Mouse (Mus musculus) mesoderm, embryonic 11.5 days (tissue): ENCODE data around the gene Ephx1.
"Not testable (repeated sequence)": the region's sequence is repeated elsewhere in the genome, so short reads cannot be mapped to it uniquely, and the experiment has no call there.

Experiments
- DNase-seq: peaks from one replicate; pipeline ENCODE4 v3.0.0-alpha.2; 2012; ENCODE audit warnings: low read depth, low spot score

Gene Ephx1

DNA sequence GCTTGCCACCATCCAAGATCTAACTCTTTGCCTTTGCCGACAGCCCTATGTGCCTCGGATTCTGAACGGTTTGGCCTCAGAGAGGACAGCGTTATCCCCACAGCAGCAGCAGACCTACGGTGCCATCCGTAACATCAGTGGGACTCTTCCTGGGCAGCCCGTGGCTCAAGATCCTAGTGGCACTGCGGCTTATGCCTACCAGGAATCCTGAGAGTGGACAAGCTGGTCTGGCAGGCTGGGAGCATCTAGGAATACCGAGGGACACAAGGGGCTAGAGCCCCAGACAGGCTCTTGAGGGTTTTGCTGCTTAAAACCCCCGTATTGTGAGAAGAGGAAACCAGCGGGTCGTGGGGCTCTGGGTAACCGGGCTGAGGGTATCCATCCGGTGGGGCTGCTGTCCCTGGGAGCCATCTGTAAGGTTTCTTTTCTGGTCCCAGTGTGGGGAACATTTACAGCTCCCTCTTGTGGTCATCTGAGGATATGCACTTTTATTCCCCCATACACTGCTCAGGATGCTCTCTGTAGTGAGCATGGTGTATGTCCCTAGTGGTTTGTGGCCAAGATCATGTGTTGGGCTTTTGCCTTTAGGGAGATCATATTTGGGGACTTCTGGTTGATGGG lies 46.5 kb downstream of the Ephx1 start:
- DNase-seq, result peak; percentile 77

DNA sequence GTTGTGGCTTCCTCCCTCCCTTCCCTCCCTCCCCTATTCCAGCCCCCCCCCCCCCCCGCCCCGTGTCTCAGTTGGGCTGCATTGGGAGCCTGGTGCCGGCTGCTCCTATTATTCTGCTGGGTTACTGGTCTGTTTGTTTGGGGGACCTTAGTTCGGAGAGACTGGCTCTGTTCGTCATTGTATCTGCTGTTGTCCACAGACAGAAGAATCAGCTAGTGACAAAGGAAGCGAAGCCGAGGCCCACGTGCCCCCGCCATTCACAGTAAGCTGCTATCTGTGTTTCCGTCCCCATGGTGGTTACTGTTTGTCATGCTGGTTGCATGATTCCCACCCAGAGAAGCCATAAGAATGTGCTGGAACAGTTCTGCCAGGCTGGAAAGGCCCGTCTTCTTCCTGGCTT lies 47.8 kb downstream of the Ephx1 start:
- no peak for DNase-seq

DNA sequence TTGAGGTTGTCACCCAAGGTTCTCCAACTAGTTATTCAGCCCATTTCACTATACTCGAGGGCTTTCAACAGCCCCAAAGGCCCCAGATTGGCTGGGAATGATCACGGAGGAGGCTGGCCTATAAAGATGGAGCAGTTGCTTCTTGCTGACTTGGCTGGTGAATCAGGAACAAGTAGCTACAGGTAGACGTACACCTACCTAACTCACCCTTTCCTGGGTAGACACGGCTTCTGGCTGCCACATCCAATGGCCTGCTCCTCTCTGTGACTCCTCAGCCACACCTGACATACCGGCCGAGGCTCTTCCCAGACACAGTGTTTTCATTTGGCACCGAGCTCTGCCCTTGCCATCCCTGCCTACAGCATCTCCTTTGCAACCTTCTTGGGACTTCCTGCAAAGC lies 53.4 kb downstream of the Ephx1 start:
- DNase-seq, result no peak

DNA sequence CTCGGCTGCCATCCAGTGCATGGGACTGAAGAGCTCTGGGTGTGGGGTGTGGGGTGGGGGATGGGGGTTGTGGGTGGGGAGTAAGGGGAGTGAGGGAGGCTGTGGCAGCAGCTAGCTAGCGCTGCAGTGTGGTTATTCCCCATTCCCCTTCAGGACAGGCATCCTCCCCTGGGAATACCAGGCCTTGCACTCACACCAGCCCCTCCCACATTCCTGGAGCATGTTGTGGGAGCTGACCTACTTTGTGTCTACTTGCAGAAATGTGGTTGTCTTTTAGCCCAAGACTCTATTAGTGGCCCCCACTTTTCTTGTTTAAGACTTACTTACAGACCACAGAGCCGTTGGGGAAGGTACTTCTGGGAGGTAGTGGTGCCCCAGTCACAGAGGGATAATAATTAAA lies 54.2 kb downstream of the Ephx1 start:
- DNase-seq, result peak; percentile 53

DNA sequence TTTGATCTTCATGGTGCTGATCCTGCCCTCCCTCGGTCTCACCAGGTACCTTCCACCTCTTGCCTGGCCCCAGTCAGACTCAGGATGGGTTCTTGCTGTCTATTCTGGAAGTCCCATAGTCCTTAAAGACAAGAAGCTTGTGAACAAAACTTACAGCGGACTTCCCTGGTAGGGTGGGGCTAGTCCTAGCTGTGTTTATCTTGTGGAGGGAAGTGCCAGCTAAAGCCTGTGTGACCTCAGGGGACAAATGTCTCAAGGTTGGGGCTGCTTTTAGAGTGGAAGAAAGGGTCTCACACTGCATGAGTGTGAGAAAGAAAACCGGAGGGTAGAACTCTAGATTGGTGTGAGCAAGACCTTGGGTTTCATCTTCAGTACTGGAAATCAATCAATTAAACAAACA lies 54.9 kb downstream of the Ephx1 start:
- DNase-seq, result no peak

DNA sequence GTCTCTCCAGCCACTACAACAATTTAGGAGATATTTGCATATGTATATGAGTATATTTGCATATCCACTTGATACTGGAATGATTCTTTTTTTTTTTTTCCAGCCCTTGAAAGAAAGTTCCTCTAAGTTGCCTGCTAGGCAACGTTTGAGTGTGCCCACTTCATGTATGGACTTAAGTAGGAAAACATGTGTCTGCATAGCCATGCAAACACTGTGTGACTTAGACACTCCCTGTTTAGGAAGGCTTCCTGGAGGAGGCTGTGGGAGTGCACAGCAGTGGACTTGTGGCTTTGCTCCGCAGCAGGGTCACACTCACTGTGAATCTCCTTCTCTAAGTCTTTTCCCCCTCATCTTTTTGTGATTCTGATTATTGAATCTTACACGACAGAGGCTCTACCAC lies 61.9 kb downstream of the Ephx1 start:
- no peak for DNase-seq

DNA sequence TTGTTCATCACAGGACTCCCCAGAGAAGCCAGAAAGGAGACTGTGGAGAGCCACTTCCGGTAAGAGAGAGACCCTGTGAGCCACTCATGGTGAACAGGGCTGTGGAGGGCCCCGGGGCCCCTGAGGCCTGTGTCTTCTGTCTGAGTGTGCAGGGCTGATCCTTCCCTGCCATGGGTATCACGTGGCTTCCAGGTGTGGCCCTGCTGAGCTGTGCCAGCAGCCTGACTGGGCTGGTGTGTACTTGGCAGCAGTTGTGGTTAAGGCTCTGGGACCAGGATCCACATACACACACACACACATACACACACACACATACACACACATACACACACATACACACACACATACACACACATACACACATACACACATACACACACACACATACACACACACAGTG lies 62.7 kb downstream of the Ephx1 start:
- no peak for DNase-seq

DNA sequence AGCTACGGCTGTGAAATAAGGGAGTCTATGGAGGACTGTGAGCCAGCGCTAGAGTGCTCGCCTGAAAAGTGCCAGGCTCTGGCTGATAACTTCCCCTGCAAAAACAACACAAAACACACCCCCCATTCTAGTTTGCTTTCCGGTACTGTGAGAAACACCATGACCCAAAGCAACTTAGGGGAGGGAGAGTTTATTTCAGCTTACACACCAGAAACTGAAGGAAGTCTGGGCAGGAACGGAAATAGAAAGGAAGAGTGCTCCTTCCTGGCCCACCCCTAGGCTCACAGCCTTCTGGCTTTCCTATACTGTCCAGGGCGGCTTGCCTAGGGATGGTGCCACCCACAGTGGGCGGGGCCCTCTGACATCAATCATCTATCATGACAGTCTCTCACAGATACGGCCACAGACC lies 63.7 kb downstream of the Ephx1 start:
- no peak for DNase-seq

DNA sequence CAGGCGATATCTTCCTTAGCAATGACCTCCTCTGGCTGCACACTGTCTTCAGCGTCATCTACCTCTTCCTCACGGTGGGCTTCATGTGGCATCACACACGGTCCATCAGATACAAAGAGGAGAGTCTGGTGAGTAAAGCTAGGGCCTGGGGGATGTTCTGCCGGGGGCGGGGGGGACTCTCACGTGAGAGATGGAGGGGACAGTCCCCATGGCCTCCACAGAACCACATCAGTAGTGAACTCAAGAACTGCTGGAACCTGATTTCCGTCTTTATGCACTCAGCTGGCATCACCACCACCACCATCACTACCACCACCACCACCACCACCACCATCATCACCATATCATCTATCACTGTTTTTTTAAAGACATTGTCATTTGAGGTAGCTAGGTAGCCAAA lies 64.3 kb downstream of the Ephx1 start:
- no peak for DNase-seq

DNA sequence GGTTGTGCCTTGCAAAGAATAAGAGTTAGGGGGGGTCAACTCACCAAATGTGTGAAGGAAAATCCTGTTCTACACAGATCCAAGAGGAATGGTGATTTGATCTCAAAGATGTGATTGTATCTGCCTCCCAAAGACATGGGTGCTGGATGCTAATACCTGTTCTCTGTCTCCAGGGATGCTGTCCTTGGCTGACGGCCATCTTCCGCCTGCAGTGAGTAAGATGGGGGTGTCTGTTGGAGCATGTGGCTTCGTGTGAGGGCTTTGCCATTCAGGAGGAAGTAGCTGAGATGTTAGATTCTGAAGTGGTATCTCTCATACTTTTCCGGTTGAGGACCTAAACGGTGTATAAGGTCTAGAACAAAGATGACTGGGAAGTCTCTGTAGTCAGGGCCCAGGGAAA lies 67.9 kb downstream of the Ephx1 start:
- no peak for DNase-seq

DNA sequence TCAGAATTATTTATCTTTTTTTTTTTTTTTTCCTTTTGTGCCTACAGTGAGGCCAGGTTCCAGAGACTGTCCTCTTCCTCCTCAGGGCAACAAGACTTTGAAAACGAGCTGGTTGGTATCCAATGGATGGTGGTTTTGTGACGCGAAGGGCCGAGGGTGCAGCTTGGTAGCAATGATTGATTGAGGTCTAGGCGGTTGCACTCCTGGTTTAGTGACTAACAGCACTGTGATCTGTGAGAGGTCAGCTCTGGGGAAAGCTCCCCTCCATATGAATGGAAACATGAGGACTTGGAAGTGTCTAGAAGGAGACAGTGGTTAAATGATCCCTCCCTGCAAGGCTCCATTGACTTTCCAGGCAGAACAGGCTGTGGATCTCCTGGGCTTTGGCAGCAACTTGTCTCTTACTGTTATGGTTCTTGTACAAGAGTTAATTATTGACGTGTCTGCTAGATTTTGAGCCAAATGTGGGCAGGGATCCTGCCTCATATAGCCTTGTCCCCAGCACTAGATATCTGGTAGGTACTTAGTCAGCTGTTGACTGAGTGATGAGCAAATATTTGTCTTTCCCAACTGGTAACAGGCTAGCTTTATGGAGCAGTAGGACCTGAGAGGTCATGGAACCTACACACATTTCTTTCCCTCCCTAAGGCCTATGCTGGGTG lies 68.5 kb downstream of the Ephx1 start:
- no peak for DNase-seq

DNA sequence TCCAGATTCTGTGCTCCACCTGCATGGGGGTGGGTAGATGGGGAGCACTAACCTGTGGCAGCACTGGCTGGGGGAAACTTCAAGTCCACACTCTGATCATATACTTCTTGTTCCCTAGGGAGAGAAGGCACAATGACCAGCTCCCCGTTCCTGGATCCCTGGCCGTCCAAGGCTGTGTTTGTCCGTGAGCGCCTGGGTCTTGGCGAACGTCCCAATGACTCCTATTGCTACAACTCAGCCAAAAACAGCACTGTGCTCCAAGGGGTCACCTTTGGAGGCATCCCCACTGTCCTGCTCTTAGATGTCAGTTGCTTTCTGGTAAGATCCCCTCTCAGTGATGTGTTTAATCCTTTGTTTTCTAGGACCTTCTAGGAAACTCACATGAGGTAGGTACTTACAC lies 74.3 kb downstream of the Ephx1 start:
- DNase-seq, result no peak

DNA sequence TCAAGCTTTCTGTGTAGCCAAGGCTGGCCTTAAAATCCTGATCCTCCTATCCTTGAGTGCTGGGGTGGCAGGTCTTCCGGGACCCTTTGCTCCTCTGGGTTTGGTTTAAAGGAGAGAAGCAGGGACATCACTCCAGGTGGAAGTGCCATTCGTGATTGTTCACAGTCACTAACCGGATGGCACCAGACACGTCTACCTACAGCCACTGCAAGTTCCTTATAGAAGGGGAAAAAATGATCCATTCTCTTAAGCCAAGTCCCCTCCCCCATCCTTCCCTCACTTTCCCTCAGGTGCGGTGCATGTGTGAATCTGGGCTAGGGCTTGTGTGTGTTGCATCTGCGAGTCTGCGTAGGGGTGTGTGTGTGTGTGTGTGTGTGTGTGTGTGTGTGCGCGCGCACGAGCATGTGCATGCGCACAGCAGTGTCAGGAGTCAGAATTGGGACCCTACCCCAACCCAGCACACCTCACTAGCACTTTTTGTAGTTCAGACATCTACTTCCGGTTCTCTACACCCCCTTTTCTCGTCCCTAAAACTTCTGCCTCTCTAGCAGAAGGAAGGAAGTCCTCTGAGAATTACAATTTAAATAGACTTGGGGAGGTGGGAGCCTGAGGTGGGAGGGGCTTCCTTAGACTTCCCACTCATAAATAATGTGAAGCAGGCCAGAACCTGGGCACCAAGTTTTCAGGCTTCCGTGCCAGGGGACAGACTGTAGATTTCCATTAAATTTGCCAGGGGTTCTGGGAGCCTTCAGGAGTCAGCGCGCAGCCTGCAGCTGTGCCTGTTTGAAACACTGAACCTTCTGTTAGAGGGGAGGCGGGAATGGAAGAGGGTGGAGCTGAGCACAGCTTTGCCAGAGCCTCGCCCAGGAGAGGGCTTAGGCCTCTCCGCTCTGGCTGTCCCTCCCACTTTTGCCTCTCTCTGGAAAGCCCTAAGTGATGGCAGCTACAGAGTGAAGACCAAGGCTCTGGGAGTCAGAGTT lies 75.4 kb downstream of the Ephx1 start:
- DNase-seq, result peak; percentile 66

DNA sequence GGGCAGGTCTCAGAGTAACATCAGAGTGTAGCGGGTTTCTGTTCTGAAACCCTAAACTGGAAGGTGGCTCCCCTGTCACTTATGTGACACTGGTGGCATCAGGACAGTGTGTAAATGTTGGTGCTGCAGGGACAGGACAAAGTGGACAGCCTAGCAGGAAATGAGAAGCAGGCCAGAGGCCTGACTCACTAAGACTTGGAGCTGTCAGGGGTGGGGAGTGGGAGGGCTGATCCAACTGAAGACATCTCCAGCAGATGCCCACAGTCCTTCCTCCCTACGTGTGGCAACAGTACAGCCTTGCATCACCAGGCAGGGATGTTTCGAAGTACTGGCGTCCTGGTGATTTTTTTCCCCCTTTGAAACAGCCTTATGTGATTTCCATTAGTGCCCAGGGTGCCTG lies 76.2 kb downstream of the Ephx1 start:
- no peak for DNase-seq

DNA sequence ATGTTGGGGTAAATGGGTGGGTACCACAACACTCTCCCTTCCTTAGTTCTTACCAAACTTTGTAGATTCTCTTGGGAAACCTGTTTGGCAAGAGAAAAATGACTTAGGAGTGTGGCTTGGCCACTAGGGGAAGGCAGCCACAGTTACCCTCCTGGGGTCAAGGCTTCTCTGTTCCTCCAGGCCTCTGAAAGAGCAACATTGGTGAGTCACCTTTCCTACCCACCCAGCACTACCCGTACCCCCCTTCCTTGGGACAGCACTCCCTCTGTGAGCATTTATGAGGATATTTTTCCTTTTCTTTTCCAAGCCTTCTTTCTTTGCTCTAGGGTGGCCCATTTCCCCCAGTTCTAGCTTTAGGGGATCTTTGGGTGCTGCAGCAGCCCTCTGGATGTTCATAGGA lies 76.8 kb downstream of the Ephx1 start:
- no peak for DNase-seq

DNA sequence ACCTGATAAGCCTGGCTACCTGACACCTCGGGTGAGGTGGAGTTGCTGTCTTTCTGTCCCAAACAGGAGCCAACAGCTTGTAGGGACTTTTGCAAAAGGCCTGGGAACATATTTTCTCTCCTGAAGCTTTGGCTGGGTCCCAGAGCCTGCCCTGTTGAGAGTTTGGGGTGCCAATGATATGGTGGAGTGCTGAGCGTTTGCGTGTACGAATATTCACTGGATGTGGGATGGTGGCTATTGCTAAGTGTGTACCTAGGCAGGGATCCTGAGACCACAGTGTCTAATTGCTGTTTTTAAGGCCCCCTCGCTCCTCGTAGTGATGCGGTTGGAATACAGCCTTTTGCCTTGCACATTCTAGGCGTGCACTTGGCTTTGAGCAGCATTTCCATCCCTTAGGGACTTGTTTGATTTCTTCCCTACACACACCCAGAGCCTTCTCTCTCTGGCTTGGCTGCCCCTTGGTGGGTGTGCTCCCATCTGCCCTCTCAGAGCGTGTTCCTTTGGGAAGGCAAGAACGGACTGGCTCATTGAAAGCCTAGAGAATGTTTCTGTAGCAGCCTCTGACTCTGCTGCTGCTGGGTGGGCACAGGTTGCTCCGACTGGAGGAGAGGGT lies 77.6 kb downstream of the Ephx1 start:
- DNase-seq, result no peak

DNA sequence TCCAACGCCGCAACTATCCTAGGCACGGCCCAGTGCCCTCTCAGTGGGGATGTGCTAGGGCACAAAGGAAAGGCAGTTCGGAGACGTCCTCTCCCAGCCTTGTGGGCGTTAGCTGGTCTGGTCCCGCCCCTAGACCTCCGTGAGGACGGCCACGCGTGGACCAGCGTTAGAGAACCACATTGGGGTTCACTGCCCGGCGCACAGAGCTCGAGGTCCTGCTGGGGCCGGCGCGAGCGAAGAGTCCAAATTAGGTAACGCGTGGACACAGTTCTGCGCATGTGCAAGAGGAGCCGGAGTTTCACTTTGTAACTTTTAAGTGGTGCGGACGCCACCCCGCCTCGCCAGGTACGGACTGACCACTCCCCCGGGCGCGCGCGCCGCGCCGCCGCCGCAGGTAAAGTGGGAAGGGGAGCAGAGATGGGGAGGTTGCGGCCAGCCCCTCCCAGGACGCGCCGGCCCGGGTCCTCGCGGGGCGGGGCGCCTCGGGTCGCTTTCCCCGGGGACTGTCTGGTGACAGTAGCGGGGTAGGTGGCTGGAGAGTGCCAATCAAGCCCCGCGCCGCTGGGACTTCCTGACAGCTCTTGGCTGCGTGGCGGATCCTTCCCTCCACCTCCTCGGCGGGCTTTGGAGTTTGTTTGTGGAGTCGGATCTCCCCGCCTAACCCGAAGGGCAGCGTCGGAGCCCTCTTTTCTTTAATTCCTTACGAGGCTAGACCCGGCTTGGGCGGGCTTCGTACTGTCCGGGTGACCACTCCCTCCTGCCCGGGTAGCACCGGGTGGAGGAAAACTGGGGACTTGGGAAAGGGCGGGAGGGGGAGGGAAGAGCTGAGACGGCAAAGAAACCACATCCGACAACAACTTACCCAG lies 78.3 kb downstream of the Ephx1 start, which contains the start of gene Tmem63a:
Gene Tmem63a (plus strand): TSS at position 179 of the 866 bp plus-strand sequence.
- peak; percentile 72 for DNase-seq

DNA sequence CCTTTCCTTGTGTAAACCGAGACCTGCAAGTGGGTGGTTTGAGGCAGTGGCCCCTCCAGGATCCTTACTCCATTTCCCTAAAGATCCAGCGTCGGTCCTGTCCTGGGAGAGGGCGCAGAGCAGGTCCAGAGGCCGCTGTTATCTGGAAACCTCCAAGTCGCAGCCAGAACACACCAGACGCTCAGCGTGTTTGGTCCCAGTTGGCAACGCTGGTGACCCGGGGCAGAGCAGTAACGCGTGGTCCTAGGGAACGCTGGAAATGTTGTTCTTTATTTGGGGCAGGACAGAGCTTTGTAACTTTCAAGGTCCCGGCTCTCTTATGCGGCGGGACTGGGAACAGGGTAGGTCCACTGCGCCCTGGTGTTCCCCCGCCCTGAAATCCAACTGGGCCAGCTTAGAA lies 79.0 kb downstream of the Ephx1 start:
- no peak for DNase-seq

DNA sequence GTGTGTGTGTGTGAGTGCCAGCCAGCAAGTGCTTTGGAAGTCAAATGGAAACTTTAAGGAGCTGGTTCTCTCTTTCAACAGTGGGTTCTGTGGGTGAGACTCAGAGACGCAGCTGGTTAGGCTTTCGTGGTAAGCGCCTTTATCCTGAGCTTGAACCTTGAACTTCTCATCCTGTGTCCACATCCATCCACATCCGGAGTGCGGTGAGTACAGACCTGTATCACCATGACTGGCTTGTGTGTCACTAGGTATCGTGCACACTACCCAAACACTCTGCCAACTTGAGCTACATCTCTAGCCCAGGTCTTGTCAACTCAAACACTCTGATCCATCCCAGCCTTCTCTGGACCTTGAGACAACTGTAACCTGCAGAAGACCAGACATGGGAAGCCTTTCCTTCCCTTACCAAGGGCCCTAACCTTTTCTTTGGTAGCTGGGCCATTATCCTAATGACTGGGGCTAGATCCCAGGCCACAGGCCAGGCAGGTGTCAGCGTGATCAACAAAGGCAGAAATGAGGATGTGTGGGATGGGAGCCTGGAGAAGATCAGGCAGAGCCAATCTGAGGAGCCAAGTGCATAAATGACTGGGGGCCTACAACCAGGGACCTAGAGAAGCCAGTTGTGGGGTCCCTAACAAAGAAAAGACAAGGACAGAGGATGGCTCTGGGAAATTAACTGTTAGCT lies 79.8 kb downstream of the Ephx1 start:
- no peak for DNase-seq

DNA sequence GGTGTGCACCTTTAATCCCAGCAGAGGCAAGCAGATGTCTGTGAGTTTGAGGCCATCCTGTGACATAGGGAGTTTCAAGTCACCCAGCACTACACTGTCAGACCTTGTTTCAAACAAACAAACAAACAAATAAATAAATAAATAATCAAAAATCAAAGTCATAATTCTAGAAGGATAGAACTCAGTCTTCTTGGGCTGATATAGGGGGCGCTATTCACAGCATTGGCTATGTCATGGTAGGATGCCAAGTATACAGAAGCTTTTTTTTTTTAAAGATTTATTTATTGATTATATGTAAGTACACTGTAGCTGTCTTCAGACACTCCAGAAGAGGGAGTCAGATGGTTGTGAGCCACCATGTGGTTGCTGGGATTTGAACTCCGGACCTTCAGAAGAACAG lies 81.9 kb downstream of the Ephx1 start:
- not testable (repeated sequence) for DNase-seq
